Mouse (Mus musculus): ENCODE data around the gene Stac2.
A peak's percentile ranks its signal among the peaks of the same experiment; 100 is the strongest.

The Stac2 gene

DNA sequence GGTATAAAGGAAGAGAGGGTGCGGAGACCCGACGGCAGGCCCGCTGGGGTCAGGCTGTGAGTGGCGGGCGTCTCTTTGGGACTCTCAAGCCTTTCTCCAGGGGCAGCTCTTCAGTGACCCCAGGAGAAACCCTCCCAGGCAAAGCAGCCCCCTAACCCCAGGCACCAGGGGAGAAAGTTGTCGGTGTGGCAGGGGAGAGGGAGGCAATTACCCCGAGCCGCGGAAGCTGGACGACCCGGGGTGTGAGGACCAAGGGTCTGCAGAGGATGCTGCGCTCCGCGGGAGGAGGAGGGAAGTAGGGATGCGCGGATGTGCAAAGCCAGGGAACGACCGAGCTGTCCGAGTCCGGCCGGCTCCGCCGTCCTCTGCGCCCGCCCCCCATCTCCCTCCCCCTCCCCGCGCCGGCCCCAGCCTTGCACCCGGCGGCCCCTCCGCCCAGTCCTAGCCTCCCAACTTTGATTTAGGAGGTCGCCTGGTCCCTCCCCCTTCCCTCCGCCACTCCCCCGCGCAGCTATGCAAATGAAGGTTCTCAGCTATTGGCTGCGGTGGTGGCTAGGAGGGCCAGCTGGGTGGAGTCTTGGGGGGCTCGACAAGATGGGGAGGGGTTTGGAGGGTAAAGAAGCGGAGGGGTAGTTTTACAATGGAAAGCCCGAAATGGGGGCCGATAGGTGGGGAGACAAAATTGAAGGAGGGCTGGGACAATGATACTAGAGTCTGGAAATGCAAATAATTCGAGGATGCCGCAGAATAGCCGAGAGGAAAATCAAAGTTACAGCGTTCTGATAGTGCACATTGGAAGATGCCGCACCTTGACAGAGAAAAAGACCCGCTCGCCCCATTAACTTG is at the start of gene Stac2:
Stac2 (minus strand) TSS at position 474 of the 846 bp plus-strand sequence.
- peak; percentile 80 for DNase-seq

DNA sequence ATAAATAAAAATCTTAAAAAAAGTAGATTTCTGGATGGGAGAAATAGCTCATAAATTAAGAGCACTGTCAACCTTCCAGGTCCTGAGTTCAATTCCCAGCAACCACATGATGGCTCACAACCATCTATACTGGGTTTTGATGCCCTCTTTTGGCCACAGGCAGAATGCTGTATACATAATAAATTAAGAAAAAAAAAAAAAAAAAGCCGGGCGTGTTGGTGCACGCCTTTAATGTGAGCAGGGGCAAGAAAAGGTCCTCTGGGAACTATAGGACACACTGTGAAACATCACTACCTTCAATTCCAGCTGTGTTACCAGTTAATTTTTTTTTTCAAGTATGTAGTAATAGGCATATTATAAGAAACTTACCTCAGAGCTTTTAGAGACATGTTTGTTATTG is 48.1 kb upstream of the Stac2 start:
- DNase-seq = no peak

DNA sequence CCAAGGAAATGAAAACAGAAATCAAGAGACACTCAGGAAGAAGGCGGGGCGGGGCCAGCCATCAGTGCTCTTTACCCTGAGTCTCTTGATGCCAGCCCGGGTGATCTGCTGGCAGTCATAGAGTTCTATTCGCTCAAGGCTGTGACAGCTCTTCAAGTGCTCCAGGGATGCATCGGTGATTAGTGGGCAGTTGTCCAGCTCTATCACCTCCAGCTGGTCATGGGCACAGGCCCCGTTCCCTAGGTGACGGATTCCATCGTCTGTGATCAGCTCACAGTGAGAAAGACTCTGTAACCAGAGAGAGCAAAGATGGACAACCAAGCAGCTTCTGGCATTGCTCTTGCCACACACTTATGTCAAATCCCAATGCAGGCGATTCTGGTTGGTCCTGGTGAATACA is 37.3 kb upstream of the Stac2 start:
- no peak for DNase-seq

DNA sequence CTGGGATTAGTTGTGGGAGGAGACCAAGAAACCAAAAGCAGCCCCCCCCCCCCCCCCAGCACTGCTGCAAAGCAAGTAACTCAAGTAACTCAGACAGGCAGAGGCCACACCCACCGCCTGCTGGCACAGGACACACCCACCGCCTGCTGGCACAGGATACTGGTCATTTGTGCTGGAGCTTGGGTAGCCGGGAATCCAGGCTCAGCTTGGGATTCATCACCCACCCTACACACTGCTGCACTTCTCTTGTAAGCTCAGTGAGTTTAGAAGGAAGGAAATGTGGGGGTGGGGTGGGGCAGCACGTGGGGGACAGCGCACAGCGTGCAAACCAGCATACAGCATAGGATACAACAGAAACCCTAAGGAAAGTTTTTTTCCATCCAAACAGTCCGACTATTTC is 35.0 kb upstream of the Stac2 start:
- DNase-seq = peak; percentile 67

DNA sequence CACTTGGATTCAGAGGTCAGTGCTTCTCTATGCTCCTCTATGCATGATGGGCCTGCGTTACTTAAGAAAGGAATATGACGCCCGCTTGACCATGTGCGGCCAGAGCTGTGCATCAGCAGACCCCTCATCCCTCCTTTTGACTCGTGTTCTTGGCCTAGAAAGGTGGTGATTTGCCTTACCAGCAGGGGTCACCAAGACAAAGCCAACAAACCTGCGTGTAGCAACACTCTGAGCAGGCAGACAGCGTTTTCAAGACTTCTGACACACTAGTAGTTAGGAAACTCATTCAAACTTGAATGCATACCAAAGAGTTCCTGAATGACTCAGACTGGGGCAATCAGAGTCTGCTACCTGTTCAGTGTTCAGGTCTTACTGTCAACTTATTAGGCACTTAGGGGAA is 33.3 kb upstream of the Stac2 start:
- no peak for DNase-seq

DNA sequence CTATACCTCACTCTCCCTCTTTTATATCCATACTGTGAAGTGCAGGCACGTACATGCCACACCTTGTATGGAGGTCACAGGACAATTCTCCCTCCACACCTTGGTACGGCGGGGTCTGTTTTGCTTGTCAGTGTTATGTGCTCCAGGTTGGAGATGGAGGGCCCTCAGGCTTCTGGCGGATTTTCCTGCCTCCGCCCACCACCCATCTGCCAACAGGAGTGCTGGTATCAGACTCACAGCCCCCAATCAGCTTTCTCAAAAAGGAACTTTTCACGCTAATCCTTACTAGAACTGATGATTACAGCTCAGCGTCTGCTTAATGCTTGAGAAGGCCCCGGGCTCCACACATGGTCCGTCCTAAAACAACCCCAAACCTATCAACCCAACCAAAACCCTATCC is 32.9 kb upstream of the Stac2 start:
- DNase-seq = no peak

DNA sequence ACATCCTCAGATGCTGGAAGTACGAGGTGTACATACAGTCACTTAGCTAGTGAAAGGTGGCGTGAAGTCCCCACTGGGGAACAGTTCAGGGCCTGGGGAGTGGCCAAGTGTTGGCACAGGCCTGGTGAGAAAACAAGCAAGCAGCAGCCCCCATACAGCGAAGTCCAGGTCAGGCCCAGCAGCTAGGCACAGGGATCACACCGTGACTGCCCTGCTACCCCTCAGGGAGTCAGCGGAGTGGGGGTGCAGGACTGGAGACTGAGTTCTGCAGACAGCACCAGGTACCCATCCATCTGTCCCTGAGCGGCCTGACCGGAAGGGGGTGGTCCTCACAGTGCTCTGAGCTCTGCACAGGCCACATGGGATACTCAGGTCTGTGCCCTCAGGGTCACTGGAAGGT is 29.5 kb upstream of the Stac2 start:
- DNase-seq = no peak

DNA sequence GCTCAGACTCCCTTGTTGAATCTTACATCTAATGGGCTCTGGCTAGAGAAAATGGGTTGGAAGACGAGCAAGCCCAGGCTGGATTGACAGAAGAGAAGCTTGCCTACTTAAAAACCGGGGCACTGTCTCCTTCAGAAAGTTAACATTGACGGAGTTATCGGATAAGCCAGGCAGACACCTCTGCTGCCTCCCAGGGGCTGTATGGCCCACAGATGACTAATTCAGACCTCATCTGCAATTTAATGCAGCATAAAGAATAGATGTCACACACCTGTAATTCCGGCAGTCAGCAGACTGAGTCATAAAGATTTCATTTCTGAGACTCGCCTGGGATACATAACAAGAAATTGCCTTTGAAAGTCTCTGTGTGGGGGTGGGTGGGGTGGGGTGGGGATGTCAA is 27.2 kb upstream of the Stac2 start:
- no peak for DNase-seq

DNA sequence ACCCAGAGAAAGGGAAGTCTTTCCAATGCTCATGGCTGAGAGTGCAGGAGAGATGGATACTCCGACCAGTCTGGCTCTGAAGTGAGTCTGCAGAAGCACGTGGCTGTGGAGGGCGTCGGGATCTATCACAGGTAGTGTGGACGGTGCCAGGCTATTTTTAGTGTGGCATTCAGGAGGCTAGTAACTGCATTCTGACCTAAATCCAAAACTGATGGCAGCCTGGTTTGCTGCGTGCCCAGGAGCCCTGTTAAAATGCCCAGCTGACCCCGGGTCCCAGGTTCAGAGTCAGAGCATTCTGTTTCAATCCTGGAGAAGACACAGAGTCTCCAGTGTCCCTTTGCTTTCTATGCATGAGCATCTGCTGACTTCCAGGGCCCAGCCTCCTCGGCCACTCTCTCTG is 23.8 kb upstream of the Stac2 start:
- DNase-seq = no peak

DNA sequence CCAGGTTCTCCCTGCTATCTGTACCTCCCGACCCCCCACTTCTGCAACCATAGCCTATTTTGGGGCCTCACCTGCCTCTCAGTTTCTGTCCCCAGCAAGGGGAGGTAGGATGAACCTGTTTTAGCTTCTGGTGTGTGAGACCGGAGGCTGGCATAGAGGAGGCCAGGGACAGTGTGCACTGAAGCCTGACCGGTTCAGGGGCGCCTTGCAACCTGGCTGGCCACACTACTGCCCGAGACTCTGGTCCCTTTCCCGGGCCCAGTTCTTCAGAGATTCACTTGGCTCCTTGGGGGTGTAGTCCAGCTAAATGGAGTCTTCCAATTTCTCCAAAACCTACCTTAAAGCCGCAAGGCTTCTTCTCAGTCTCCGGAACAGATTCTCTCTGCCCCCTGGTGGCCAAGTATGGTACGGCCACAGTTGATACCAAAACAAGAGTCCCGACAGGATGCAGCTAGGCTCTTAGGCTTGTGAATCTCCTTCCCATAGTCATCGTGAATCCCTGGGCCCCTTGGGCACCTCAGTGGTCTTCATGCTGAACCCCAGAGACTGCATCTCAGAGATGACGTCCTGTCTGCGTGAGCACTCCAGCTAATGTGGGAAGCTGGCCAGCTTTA is 22.0 kb upstream of the Stac2 start:
- peak; percentile 94 for DNase-seq

DNA sequence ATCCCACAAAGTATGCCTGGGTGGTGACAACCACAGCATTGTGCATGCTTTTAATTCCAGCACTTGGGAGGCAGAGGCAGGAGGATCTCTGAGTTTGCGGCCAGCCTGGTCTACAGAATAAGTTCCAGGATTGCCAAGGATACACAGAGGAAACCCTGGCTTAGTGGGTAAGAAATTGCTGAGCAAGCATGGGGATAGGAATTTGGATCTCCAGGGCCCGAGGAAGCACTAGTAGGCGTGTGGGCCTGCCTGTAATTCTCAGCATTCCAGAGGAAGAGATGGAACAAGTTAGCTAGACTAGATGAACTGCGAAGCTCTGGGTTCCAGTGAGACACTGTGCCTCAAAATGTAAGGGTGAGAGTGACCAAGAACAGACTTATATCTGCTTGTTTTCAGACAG is 20.2 kb upstream of the Stac2 start:
- DNase-seq = no peak

DNA sequence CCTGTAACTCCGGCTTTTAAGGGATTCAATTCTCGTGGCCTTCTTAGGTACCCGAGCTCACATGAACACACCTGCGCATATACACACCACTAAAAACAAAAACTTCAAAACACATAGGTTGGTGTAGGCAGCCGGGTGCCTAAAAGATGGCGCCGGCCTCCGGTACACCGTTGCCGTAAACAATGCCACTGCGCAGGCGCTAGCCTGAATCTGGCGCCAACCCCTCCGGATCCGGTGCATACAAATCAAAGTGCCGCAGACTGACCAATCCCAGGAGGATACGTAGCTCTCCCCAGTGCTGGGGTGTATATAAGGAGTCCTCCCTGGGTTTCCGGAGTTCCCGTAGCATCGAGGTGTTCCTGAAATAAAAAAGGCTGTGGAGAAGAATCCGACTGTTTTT is 14.0 kb upstream of the Stac2 start:
- DNase-seq = no peak

DNA sequence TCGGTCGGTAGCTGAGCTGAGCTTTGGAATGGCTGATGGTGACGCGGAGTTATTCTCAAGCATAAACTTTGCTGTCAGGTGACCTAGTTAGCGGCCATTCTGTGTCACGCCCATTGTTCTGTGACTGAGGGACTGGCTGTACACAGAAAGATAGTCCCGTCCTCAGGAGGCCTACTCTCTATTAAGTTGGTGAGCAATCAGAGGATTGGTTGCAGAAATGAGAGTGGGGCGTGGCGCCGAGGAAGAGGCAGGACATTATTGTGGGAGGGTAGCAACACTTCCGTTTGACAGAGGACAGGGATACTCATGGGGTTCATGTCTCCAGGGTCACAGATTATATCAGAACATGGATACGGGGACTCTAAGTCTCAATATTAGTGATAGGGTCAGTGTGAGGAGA is 12.9 kb upstream of the Stac2 start:
- no peak for DNase-seq

DNA sequence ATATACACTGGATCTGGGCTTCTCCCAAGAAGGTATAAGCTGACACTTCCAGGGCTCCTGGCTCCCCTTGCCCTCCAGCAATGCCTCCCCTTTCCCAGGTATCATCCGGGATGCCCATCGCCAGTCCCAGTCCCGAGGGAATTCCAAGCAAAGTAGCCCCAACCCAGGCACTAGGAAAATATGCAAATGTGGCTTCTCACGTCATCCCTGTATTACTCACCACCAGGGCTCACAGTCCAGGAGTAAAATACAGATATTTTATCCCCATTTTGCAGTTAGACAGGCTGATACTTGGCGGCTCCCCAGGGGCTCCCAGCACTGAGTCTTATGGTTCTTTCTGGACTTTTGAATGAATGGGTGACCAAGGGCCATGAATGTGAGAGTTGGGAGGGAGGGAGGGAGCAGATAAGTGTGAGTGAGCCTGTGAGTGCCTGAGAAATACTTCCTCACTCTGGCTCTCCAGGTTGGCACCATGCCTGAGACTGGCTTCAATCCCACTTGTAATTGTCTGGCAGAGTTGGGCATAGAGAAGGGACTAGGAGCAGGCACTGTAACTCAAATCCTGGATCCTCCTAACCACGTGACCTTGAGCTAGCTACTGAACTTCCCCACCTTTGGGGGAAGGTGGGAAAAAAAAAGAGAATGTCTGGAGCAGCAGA is 8.8 kb upstream of the Stac2 start:
- peak; percentile 74 for DNase-seq

DNA sequence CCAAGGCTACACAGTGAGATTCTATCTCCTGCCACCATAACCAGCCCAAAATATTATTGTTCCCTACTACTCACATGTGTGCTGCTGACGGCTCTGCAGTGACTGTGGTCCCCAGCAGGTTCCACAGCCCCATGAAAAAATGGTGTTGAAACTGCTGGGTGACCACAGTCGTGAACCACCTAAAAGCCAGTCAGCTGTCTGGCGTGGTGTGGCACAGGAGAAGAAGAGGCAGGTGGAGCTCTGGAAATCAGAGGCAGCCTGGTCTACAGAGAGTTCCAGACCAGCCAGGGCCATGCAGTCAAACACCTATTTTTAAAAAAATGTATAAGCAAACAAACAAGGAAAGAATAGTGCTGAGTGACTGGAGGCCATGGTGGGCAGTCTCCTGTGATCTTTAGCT is 8.2 kb upstream of the Stac2 start:
- no peak for DNase-seq

DNA sequence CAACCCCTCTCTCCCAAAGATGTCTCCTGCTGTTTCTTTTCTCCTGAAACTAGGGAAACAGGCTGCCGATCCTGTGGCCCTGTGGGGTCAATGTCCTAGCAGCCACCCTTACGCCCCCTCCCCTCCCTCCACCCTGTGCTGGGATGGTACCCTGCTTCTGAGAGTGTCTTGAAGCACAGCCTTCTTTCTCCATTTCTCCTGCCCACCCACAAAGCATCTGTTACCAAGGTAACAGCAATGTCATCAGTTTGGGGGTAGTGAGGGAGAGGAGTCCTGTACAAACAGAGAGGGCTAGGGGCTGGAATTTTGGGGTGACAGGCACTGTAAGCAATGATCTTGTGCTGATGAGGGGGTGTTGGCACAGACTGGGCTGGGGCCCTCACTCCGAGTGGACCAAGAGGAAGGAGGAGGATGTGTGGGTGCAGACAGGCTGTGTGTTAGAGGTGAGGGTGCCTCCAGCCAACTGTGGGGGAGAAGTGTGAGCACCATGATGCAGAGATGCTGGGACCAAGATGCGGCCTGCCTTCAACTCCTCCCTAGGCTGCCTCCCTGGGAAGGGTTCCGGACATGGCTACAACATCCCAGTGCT is 6.9 kb upstream of the Stac2 start:
- no peak for DNase-seq

DNA sequence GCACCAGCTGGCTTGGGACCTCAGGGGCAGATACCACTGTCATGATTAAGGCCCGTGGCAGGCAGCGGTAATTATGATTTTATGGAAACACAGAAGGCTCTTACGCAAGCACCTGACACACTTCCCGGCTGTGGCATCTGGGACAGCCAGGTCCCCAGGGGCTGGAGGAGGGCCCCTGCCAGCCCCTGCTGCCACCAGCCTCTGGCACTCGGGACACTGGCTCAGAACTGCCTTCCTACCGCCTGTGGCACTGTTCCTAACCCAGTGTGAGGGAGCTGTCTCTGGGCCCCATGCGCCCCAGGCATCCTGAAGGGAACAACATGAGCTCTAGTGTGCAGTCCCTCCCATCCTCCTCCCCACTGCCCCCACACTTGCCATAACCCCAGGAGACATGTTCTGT is 6.4 kb upstream of the Stac2 start:
- no peak for DNase-seq

DNA sequence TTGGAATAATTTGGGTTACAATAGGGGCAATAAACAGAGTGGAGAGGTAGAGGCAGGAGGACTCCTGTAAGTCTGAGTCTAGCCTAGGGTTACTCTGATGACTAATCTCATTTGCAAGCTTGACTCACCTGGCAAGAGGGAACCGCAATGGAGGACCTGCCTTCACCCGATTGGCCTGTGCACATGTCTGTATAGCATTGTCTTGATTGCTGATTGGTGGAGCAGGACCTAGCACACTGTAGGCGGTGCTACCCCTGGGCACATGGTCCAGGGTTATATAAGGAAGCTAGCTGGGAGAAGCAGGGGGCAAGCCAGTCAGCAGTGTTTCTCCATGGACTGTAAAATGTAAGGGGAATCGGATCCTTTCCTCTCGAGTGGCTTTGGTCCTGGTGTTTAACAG is 4.7 kb upstream of the Stac2 start:
- DNase-seq = no peak

DNA sequence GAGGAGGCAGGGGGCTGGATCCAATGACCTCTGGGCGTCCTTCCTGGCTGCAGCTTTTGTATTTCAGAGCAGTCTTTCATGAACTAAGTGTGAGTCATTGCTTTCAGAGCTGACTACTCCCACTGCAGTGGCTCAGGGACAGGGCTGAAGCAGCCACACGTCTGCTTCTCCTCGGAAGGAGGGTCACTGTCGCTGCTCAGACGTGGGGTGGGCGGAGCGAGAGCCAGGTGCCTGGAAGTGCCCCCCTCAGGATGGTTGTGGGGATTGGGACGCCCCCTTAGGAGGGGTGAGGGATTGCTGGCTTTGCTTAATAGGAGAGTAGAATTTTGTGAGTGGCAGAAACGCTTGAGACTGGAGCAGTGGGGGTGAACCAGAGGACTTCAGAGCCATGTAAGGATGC is 4.2 kb upstream of the Stac2 start:
- no peak for DNase-seq

DNA sequence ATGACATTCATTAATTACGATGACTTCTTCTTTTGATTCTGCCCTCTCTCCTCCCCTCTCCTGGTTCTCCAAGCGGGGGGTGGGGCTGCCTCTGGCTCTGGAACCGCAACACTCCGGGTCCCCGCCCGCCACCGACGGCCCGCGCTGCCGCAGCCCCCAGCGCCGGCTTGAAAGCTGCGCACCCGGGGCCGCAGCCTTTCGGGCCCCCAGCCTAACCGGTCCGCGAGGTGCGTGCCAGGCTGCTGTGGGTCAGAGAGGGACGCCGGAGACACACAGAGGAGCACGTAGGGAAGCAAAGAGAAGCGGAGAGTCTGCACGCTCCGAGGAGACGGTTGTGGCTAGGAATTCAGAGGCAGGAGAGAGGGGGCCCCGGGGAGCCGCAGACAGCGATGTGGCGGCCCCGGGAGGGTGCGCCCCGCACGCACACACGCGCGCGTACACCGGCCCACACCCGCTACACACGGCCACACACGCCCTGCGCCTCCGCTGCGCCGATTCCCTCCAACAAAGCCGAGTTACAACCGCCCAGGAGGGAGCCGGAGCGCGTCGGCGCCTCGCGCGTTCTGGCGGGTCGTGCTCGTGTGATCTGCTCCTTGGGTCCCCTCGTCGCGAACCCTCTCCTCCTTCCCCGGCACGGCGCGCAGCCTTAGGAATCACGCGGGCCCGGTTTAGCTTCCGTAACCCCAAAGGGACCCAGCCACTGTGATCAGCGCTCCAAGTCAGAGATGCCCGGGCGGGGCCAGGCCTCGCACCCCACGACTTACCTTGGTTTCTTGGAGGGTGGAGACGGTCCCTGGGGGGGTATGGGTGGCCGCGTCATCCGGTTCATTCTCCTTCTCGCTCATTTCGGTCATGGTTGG is 903 bp downstream of the Stac2 start:
- peak; percentile 49 for DNase-seq

DNA sequence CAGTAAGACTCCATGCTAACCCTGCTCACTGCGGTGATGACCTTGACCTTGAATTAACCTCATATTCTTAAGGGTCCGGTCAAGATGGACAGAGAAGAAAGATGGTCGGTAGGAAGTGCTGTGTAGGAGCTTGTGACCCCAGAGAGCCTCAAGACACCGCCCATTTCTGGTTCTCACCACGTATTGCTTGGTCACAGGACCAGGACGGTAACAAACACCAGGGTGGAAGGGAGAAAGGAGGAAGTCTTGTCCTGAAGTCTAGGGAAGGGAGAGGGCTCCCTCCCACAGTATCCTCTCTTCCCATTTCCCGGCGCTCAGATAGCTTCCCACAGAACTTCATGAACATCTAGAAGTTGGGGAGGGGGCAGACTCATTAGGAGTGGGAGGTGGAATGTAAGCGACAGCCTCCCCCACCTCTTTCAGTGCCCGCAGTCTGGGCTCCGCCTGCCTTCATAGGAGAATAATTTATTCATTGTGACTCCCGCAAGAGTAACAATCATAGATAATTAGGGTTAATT is 1.6 kb downstream of the Stac2 start:
- peak; percentile 42 for DNase-seq

DNA sequence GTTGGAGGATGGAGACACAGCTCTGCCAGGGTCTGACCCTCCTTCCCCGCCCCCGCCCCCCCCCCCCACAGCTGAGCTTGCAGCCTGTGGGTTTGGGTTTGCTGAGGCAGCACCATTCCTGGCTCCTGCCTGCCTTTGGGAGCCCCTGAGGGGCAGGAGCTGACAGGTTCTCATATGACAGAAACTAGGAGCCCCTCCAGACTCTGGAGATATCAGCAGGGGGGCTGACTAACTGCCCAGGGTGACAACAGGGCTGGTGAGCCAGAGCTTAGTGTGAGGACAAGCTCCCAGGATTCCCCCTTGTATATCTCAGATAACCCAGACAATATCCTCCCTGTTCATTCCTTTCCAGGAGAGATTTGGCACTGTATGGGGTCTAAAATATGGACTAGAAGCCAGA is 2.3 kb downstream of the Stac2 start:
- no peak for DNase-seq

DNA sequence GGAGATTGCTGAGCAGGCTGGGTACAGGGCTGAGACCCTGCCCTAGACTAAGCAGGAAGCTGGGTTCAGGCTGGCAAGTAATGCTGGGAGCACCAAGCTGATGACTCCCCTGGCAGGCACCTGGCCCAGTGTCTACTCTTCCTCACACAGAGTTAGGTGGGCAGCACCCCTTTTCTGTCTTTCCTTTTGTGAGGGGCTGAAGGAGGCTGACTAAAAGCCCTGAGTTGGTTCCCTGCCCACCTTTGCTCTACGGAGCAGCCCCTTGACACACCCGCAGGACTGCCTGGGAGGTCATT is 2.8 kb downstream of the Stac2 start:
- DNase-seq = no peak

All from lung, postnatal 36 days (tissue).